In genomic region chr14:103906417-103907070, GRCm38 (mm10) we compare ENCODE assay signal across 15 mouse cellular contexts.
"Had no signal": no experiment of that assay in that cellular context is flagged by ENCODE, and none has a peak within 500 bp of the region (broad histone marks: within the 10 kb centered on the region; RNA-seq: fewer than 3 reads in every experiment).

No protein-coding gene starts in this region.

- DNase-seq: kidney, adult 2 months; kidney, postnatal 10 days; kidney, postnatal 36 days; liver; lung, adult 2 months; thymus, adult 18-20 months; thymus, postnatal 36 days had no signal

- H3K9me3 ChIP-seq: kidney, embryonic 15.5 days; limb, embryonic 10.5 days; limb, embryonic 13.5 days; liver, embryonic 12.5 days; liver, embryonic 15.5 days; midbrain, embryonic 13.5 days had no signal

- H3K4me3 ChIP-seq: kidney, embryonic 15.5 days; limb, embryonic 10.5 days; limb, embryonic 13.5 days; liver, embryonic 12.5 days; liver, embryonic 15.5 days; midbrain, embryonic 13.5 days had no signal

- ATAC-seq: liver, embryonic 12.5 days; midbrain, embryonic 13.5 days; midbrain, embryonic 16.5 days had no signal

- H3K27me3 ChIP-seq: kidney, embryonic 15.5 days; limb, embryonic 13.5 days; liver, embryonic 12.5 days; liver, embryonic 15.5 days; midbrain, embryonic 13.5 days had no signal

- H3K4me1 ChIP-seq: kidney, embryonic 15.5 days; limb, embryonic 10.5 days; limb, embryonic 13.5 days; liver, embryonic 12.5 days; liver, embryonic 15.5 days had no signal

- H3K27ac ChIP-seq: kidney, embryonic 15.5 days; limb, embryonic 10.5 days; limb, embryonic 13.5 days; liver, embryonic 12.5 days; liver, embryonic 15.5 days; macrophage; midbrain, embryonic 13.5 days had no signal

- H3K36me3 ChIP-seq: kidney, embryonic 15.5 days; limb, embryonic 10.5 days; limb, embryonic 13.5 days; liver, embryonic 12.5 days; liver, embryonic 15.5 days; midbrain, embryonic 13.5 days had no signal

- H3K9ac ChIP-seq: kidney, embryonic 15.5 days; limb, embryonic 13.5 days; liver, embryonic 12.5 days; liver, embryonic 15.5 days; midbrain, embryonic 13.5 days had no signal

- H3K4me2 ChIP-seq: kidney, embryonic 15.5 days; limb, embryonic 13.5 days; liver, embryonic 12.5 days; liver, embryonic 15.5 days; midbrain, embryonic 13.5 days had no signal
